Mouse (Mus musculus) hindbrain, embryonic 13.5 days (tissue): ENCODE data around the gene Lhpp. TPM values are rescaled to one million over a fixed set of nuclear protein-coding genes. Genes with fewer than 3 reads are reported as not detected.
"Not testable (repeated sequence)": the region's sequence is repeated elsewhere in the genome, so short reads cannot be mapped to it uniquely, and the experiment has no call there.

Experiments
- ATAC-seq: fragments of 200-750 bp; cut with Nextera tagmentation; 2 replicates; pipeline ENCODE4 v1.8.0; 2017; ENCODE audit warnings: moderate TSS enrichment; ENCODE audit not compliant: low FRiP score
- H3K27ac ChIP-seq: fragments of 300-500 bp; sonication (generic); 2 replicates; pipeline ENCODE4 v1.5.1; 2015; ENCODE audit warnings: inconsistent platforms, mild to moderate bottlenecking, moderate library complexity
- H3K27me3 ChIP-seq: fragments of 300-500 bp; sonication (generic); 2 replicates; pipeline ENCODE4 v1.6.1; 2015; ENCODE audit warnings: mild to moderate bottlenecking, inconsistent platforms
- H3K36me3 ChIP-seq: fragments of 300-500 bp; sonication (generic); 2 replicates; pipeline ENCODE4 v1.6.1; 2015; ENCODE audit warnings: mild to moderate bottlenecking, inconsistent platforms
- H3K4me1 ChIP-seq: fragments of 300-500 bp; sonication (generic); replicated peaks from 2 replicates; pipeline ENCODE4 v1.6.1; 2015; ENCODE audit warnings: inconsistent platforms
- H3K4me2 ChIP-seq: fragments of 300-500 bp; sonication (generic); 2 replicates; pipeline ENCODE4 v1.6.1; 2015; ENCODE audit warnings: inconsistent platforms, mild to moderate bottlenecking, moderate library complexity
- H3K4me3 ChIP-seq: fragments of 300-500 bp; sonication (generic); 2 replicates; pipeline ENCODE4 v1.5.1; 2015; ENCODE audit warnings: mild to moderate bottlenecking, inconsistent platforms
- H3K9ac ChIP-seq: fragments of 300-500 bp; sonication (generic); 2 replicates; pipeline ENCODE4 v1.6.1; 2015; ENCODE audit warnings: mild to moderate bottlenecking, inconsistent platforms
- H3K9me3 ChIP-seq: fragments of 300-500 bp; sonication (generic); 2 replicates; pipeline ENCODE4 v1.6.1; 2016; ENCODE audit warnings: inconsistent platforms
- WGBS: fragments of 180-500 bp; shearing (Covaris S2); methylation state at CpG from one replicate; pipeline ENCODE4 v1.1.7; 2015; 5-methylcytosine and 5-hydroxymethylcytosine counted together
- polyA plus RNA-seq: library from polyadenylated mRNA; unstranded; fragments of >200 nt; fragmentation: Nextera tagmentation; extraction: Ambion mirVana; gene quantifications from 2 replicates; pipeline ENCODE4 v1.2.1, GENCODE M21; 2015

Lhpp gene
- polyA plus RNA-seq, 1 experiment from 2014 or later = 30.9 TPM

- Histone ChIP-seq H3K9ac (peak overlapping the region; percentile 35; the same call in 1 of the 2 replicates), H3K27ac (peak overlapping the region; percentile 41; the same call in 1 of the 2 replicates)
- WGBS = 22% methylated on average over 9 of the region's 9 CpGs
Observed at GRCm38 (mm10) chr7:132658058-132658450, 47.6 kb downstream of the Lhpp start.

GRCm38 (mm10) chr7:132658688-132659087 lies 48.2 kb downstream of the Lhpp start:
- Histone ChIP-seq H3K4me2 (no peak overlapping the region), H3K4me3 (no peak overlapping the region), H3K9ac (no peak overlapping the region), H3K4me1 (peaks cover 25% of the 10 kb centered on the region), H3K36me3 (no peaks in the 10 kb centered on the region), H3K27me3 (peaks cover 12% of the 10 kb centered on the region; the same call in 1 of the 2 replicates), H3K9me3 (no peaks in the 10 kb centered on the region), H3K27ac (no peak overlapping the region)
- ATAC-seq = no peak
- 92% methylated on average over 5 of the region's 5 CpGs for WGBS

More at GRCm38 (mm10) chr7:132658058-132658450, 47.6 kb downstream of the Lhpp start:
- Histone ChIP-seq H3K36me3 (no peaks in the 10 kb centered on the region), H3K4me2 (no peak overlapping the region), H3K9me3 (no peaks in the 10 kb centered on the region), H3K4me1 (peaks cover 25% of the 10 kb centered on the region), H3K27me3 (peaks cover 12% of the 10 kb centered on the region; the same call in 1 of the 2 replicates), H3K4me3 (no peak overlapping the region)
- ATAC-seq = no peak

DNA sequence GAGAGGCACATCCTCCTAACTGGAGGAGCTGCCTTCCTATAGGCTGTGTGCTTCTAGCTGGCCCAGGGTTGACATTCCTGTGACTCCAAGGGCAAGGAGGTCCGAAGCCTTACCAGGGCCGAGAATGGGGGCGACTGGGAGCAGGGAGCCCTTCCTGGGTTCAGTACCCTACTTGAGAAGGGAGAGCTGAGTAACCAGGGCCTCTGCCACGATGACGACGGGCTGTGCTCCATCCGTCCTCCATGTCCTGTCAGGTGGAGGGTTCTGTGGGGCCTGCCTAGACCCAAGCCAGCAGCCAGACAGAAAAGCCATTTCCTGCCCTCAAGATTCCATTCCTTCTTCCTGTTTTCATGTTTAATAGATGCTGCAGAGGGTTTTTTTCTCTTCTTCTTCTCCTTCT lies 49.2 kb downstream of the Lhpp start:
- H3K27me3 ChIP-seq = peaks cover 12% of the 10 kb centered on the region; the same call in 1 of the 2 replicates
- H3K4me3 ChIP-seq = no peak overlapping the region
- no peak for ATAC-seq
- peaks cover 25% of the 10 kb centered on the region for H3K4me1 ChIP-seq
- no peak overlapping the region for H3K9ac ChIP-seq
- 80% methylated on average over 7 of the region's 7 CpGs for WGBS
- H3K36me3 ChIP-seq = no peaks in the 10 kb centered on the region
- no peak overlapping the region for H3K27ac ChIP-seq
- H3K9me3 ChIP-seq = no peaks in the 10 kb centered on the region
- H3K4me2 ChIP-seq = no peak overlapping the region

- 79% methylated on average over 6 of the region's 6 CpGs for WGBS
- H3K4me1 ChIP-seq = peaks cover 19% of the 10 kb centered on the region
- H3K9ac ChIP-seq, H3K27ac ChIP-seq, H3K4me3 ChIP-seq, ATAC-seq, H3K4me2 ChIP-seq, H3K27me3 ChIP-seq, H3K36me3 ChIP-seq, H3K9me3 ChIP-seq: not testable (repeated sequence)
Observed at GRCm38 (mm10) chr7:132662831-132663230, 52.4 kb downstream of the Lhpp start.

- ATAC-seq = no peak
- WGBS = 84% methylated on average over 6 of the region's 6 CpGs
- no peak overlapping the region for H3K4me3 ChIP-seq
- no peaks in the 10 kb centered on the region for H3K36me3 ChIP-seq
- H3K27ac ChIP-seq = no peak overlapping the region
- H3K9me3 ChIP-seq = no peaks in the 10 kb centered on the region
- no peak overlapping the region for H3K9ac ChIP-seq
- H3K4me1 ChIP-seq = peaks cover 10% of the 10 kb centered on the region
- 0 out of 2 replicates have a peak, but pooled peaks cover 2% of the 10 kb centered on the region for H3K27me3 ChIP-seq
- no peak overlapping the region for H3K4me2 ChIP-seq
Observed at GRCm38 (mm10) chr7:132664815-132665214, 54.4 kb downstream of the Lhpp start.

- Histone ChIP-seq H3K4me2 (no peak overlapping the region), H3K4me1 (peaks cover 10% of the 10 kb centered on the region), H3K27ac (no peak overlapping the region), H3K4me3 (no peak overlapping the region), H3K27me3 (0 out of 2 replicates have a peak, but pooled peaks cover 2% of the 10 kb centered on the region), H3K9me3 (no peaks in the 10 kb centered on the region), H3K36me3 (no peaks in the 10 kb centered on the region), H3K9ac (no peak overlapping the region)
- ATAC-seq = no peak
- WGBS = 51% methylated on average over 7 of the region's 8 CpGs
Observed at GRCm38 (mm10) chr7:132665664-132666382, 55.4 kb downstream of the Lhpp start.

- Histone ChIP-seq H3K27ac (no peak overlapping the region), H3K4me2 (no peak overlapping the region), H3K9ac (no peak overlapping the region), H3K36me3 (no peaks in the 10 kb centered on the region), H3K4me1 (peaks cover 10% of the 10 kb centered on the region), H3K4me3 (no peak overlapping the region), H3K27me3 (0 out of 2 replicates have a peak, but pooled peaks cover 2% of the 10 kb centered on the region), H3K9me3 (no peaks in the 10 kb centered on the region)
- ATAC-seq = no peak
- WGBS = 88% methylated on average over 4 of the region's 4 CpGs
Observed at GRCm38 (mm10) chr7:132666516-132666915, 56.1 kb downstream of the Lhpp start.

GRCm38 (mm10) chr7:132668604-132669003 lies 58.2 kb downstream of the Lhpp start:
- Histone ChIP-seq H3K9me3 (no peaks in the 10 kb centered on the region), H3K4me1 (peaks cover 10% of the 10 kb centered on the region), H3K36me3 (no peaks in the 10 kb centered on the region), H3K9ac (no peak overlapping the region), H3K4me2 (no peak overlapping the region), H3K4me3 (no peak overlapping the region), H3K27me3 (no peaks in the 10 kb centered on the region), H3K27ac (no peak overlapping the region)
- WGBS = 65% methylated on average over 2 of the region's 2 CpGs
- no peak for ATAC-seq

DNA sequence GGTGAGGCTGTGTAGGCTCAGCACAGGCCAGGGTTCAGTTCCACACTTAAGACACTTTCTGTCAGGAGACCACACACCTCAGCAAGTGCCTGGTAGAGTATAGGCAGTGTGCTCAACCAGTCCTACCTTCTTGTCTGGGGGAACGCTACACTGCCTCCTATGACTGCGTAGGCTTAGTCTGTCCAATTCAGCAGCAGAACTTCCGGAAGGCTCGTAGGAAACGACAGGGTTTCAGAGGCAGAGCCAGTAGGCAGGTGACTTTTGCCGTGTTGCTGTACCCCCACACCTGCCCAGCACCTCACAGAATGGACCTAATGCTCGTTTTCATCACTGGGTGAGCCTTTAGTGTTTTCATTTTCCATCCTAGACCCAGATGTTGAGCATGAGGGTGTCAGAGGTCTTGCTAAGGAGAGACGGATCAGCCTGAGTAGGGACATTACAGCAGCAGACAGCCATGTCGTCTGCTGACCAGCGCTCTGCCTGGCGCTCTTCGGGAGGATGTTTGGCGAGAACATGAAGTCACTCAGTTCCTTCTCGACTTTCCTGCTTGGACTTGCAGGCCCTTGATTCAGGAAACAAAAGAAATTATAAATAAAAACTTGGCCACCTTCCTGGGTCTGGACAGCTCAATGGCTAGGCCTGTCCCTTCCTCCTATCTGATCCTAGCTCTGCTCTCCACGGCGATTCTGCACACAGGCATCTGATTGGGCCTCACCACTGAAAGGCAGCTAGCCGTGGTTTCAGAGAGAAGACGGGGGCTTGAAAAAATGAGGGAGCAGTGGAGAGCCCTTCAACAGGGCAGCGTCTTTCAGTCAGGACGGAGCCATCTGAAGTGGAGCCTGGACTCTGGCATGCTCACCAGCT lies 59.8 kb downstream of the Lhpp start:
- no peak overlapping the region for H3K4me2 ChIP-seq
- no peak overlapping the region for H3K4me3 ChIP-seq
- WGBS = 86% methylated on average over 20 of the region's 20 CpGs
- H3K9ac ChIP-seq = no peak overlapping the region
- H3K27me3 ChIP-seq = no peaks in the 10 kb centered on the region
- peaks cover 18% of the 10 kb centered on the region for H3K4me1 ChIP-seq
- H3K9me3 ChIP-seq = no peaks in the 10 kb centered on the region
- H3K27ac ChIP-seq = no peak overlapping the region
- no peak for ATAC-seq
- H3K36me3 ChIP-seq = no peaks in the 10 kb centered on the region

DNA sequence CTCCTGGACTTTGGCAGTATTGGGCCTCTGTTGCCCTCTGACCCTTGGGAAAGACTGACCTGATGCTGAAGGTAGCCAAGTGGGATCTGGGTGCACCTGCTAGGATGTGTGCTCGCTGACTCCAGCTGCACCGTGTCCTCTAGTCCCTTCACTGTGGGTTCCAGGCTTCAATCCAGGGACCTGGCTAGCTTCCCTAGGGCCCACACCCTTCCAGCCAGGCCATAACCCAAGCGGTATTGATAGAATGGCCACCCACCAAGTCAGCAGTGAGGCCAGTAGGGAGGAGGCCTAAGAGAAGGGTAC lies 60.4 kb downstream of the Lhpp start:
- H3K9ac ChIP-seq = no peak overlapping the region
- H3K4me2 ChIP-seq = no peak overlapping the region
- 93% methylated on average over 3 of the region's 3 CpGs for WGBS

GRCm38 (mm10) chr7:132672481-132672959 lies 62.1 kb downstream of the Lhpp start:
- peaks cover 9% of the 10 kb centered on the region for H3K4me1 ChIP-seq
- no peaks in the 10 kb centered on the region for H3K27me3 ChIP-seq
- H3K27ac ChIP-seq = no peak overlapping the region
- no peak overlapping the region for H3K4me3 ChIP-seq
- no peak overlapping the region for H3K9ac ChIP-seq
- no peak for ATAC-seq
- 87% methylated on average over 7 of the region's 7 CpGs for WGBS
- no peaks in the 10 kb centered on the region for H3K9me3 ChIP-seq
- H3K36me3 ChIP-seq = no peaks in the 10 kb centered on the region
- H3K4me2 ChIP-seq = no peak overlapping the region

More for the DNA sequence above, 60.4 kb downstream of the Lhpp start:
- ATAC-seq = no peak
- Histone ChIP-seq H3K27ac (no peak overlapping the region), H3K4me1 (peaks cover 14% of the 10 kb centered on the region), H3K4me3 (no peak overlapping the region), H3K27me3 (no peaks in the 10 kb centered on the region), H3K36me3 (no peaks in the 10 kb centered on the region), H3K9me3 (no peaks in the 10 kb centered on the region)

- Histone ChIP-seq H3K4me2 (no peak overlapping the region), H3K9ac (no peak overlapping the region), H3K9me3 (no peaks in the 10 kb centered on the region), H3K27me3 (no peaks in the 10 kb centered on the region), H3K4me3 (no peak overlapping the region), H3K36me3 (no peaks in the 10 kb centered on the region), H3K4me1 (peaks cover 9% of the 10 kb centered on the region), H3K27ac (no peak overlapping the region)
- ATAC-seq = no peak
- 56% methylated on average over 17 of the region's 17 CpGs for WGBS
Observed at GRCm38 (mm10) chr7:132673931-132674755, 63.7 kb downstream of the Lhpp start.
